14 mouse cellular contexts compared by ENCODE assay signal in the genomic region with DNA sequence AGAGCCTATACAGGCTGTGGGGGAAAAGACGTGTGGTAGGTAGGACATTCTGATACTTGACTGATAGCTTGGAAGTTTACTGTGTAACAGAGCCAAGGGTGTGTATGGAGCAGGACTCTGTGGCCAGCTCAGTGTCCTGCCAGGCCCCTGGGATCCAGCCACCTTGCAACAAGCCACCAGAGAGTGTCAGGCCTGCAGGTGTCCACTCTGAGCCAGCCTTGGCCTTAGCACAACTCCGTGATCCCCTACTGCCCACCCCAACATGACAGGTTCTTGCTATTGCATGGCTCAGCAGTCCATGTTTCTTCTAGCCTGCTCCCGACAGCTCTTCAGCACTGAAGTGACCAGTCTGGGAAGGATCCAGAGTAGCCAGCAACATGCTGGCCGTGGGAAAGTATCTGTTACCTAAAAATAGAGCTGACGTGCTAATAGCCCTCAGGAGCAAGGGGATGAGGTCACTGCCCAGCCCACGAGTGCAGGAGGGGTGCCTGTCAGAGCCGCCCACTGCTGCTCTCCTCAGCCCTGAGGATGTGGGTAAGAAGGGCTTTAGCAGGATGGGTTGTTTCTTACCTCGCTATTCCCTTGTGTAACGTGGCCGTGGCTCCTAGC. TPM values are rescaled to one million over a fixed set of nuclear protein-coding genes. Genes with fewer than 3 reads are reported as not detected.
DNase-seq lines count a peak whose midpoint lies in the region; ATAC-seq and TF ChIP-seq lines count a peak whose summit lies in the region.
"Had no signal": no experiment of that assay in that cellular context is flagged by ENCODE, and none has a peak within 500 bp of the region (broad histone marks: within the 10 kb centered on the region; RNA-seq: fewer than 3 reads in every experiment).

No protein-coding gene starts in this region.

- no peak for TF ChIP-seq POLR2A in embryonic fibroblast, embryonic 13.5 days (IDR thresholded peaks at IDR 0.05; ENCODE audit: low read depth, low read length)

- H3K4me1 ChIP-seq in embryonic fibroblast, embryonic 13.5 days (ENCODE audit: control insufficient read depth, insufficient read depth, low read length): peaks cover 5% of the 10 kb centered on the region; the same call in 1 of the 2 replicates
- H3K4me1 ChIP-seq in heart, embryonic 13.5 days: peaks cover 24% of the 10 kb centered on the region
- no peaks in the 10 kb centered on the region for H3K4me1 ChIP-seq in hindbrain, embryonic 14.5 days (replicated peaks; ENCODE audit: control insufficient read depth, insufficient read depth, low read length)

- no peak overlapping the region for H3K4me2 ChIP-seq in heart, embryonic 13.5 days
- no peak overlapping the region for H3K4me2 ChIP-seq in hindbrain, embryonic 14.5 days (replicated peaks)

- no peak overlapping the region for H3K4me3 ChIP-seq in embryonic fibroblast, embryonic 13.5 days (ENCODE audit: insufficient read depth, low read length)
- H3K4me3 ChIP-seq in heart, embryonic 13.5 days: no peak overlapping the region
- no peak overlapping the region for H3K4me3 ChIP-seq in hindbrain, embryonic 14.5 days (replicated peaks; ENCODE audit: low read length)

- peak; percentile 76 for DNase-seq in gastrocnemius, adult 18-20 months (ENCODE audit: low spot score)
- DNase-seq in gastrocnemius, postnatal 10 days: no peak
- peak; percentile 53 for DNase-seq in lung, postnatal 36 days
- DNase-seq in hindbrain, embryonic 14.5 days (ENCODE audit: low spot score): no peak
- DNase-seq in layer of hippocampus, adult 11-12 months (ENCODE audit: low spot score): no peak
- no peak for DNase-seq in spleen, postnatal 14 days (ENCODE audit: low spot score in 2 of 2)
- DNase-seq: kidney, adult 2 months had no signal

- H3K27me3 ChIP-seq in heart, embryonic 13.5 days (replicated peaks): peaks cover 9% of the 10 kb centered on the region; the same call in 1 of the 2 replicates
- no peaks in the 10 kb centered on the region for H3K27me3 ChIP-seq in hindbrain, embryonic 14.5 days (ENCODE audit: control insufficient read depth, insufficient read depth, low read length)

- peak; percentile 47; the same call in 1 of the 2 replicates for ATAC-seq in heart, embryonic 13.5 days (ENCODE audit: extremely low read depth, insufficient number of reproducible peaks, low FRiP score, low TSS enrichment)
- no peak for ATAC-seq in hindbrain, embryonic 14.5 days (ENCODE audit: low FRiP score)

- WGBS in heart, embryonic 13.5 days: 27% methylated on average over 10 of the region's 10 CpGs
- WGBS in hindbrain, embryonic 14.5 days: 76% methylated on average over 10 of the region's 10 CpGs

- H3K9ac ChIP-seq in heart, embryonic 13.5 days: peak overlapping the region; percentile 58
- no peak overlapping the region for H3K9ac ChIP-seq in hindbrain, embryonic 14.5 days

- 0 out of 2 replicates have a peak overlapping the region, but pooled peaks have one; percentile 30 for H3K27ac ChIP-seq in embryonic fibroblast, embryonic 13.5 days (ENCODE audit: insufficient read depth, low read length)
- peak overlapping the region; percentile 86 for H3K27ac ChIP-seq in heart, embryonic 13.5 days (replicated peaks)
- no peak overlapping the region for H3K27ac ChIP-seq in hindbrain, embryonic 14.5 days

- H3K36me3 ChIP-seq in heart, embryonic 13.5 days: peaks cover 9% of the 10 kb centered on the region
- H3K36me3 ChIP-seq in hindbrain, embryonic 14.5 days (replicated peaks; ENCODE audit: control insufficient read depth, insufficient read depth): no peaks in the 10 kb centered on the region

- no peaks in the 10 kb centered on the region for H3K9me3 ChIP-seq in heart, embryonic 13.5 days
- no peaks in the 10 kb centered on the region for H3K9me3 ChIP-seq in hindbrain, embryonic 14.5 days (ENCODE audit: control insufficient read depth, low read length)

- no peak for TF ChIP-seq CTCF in embryonic fibroblast, embryonic 13.5 days (IDR thresholded peaks at IDR 0.05; ENCODE audit: borderline replicate concordance, insufficient read depth, low read length)

RNA-seq across cellular contexts. Expression of gene Orm1, which starts 34.0 kb away (rescaled TPM):
- total RNA-seq in gastrocnemius, adult 18-20 months (2021): 1 to 10 TPM in 1 of 2 experiments, under 1 TPM in 1; 0.62 to 5.0 TPM
- 1 to 10 TPM in 1 of 2 experiments, not detected in 1; 1.8 TPM for total RNA-seq in gastrocnemius, postnatal 10 days (2021)
- not detected in 2 replicates for polyA plus RNA-seq in embryonic fibroblast, embryonic 13.5 days (2011; ENCODE audit: insufficient read length, low read depth, missing spikeins)
- polyA plus RNA-seq in heart, embryonic 13.5 days (2015; fragmentation: Nextera tagmentation; extraction: Ambion mirVana): not detected in 2 replicates
- polyA plus RNA-seq in hindbrain, embryonic 14.5 days (2014; fragmentation: Nextera tagmentation; extraction: Ambion mirVana): not detected in 2 replicates
- total RNA-seq: layer of hippocampus, adult 8-10 months had no signal
- polyA plus RNA-seq: forebrain, embryonic 11.5 days; neural tube, embryonic 11.5 days had no signal

RNA-seq across cellular contexts. Expression of gene Orm3, which starts 45.6 kb away (rescaled TPM):
- total RNA-seq in gastrocnemius, adult 18-20 months (2021): not detected
- not detected for total RNA-seq in gastrocnemius, postnatal 10 days (2021)
- not detected in 2 replicates for polyA plus RNA-seq in embryonic fibroblast, embryonic 13.5 days (2011; ENCODE audit: insufficient read length, low read depth, missing spikeins)
- not detected in 2 replicates for polyA plus RNA-seq in heart, embryonic 13.5 days (2015; fragmentation: Nextera tagmentation; extraction: Ambion mirVana)
- polyA plus RNA-seq in hindbrain, embryonic 14.5 days (2014; fragmentation: Nextera tagmentation; extraction: Ambion mirVana): not detected in 2 replicates
- total RNA-seq: granulocyte monocyte progenitor cell, adult 5-6 weeks; layer of hippocampus, adult 8-10 months had no signal
- polyA plus RNA-seq: forebrain, embryonic 11.5 days; limb, embryonic 14.5 days; neural tube, embryonic 11.5 days had no signal

RNA-seq across cellular contexts. Expression of gene Orm2, which starts 51.9 kb away (rescaled TPM):
- total RNA-seq in gastrocnemius, adult 18-20 months (2021): under 1 TPM in 1 of 2 experiments, not detected in 1; 0.47 TPM
- total RNA-seq in gastrocnemius, postnatal 10 days (2021): under 1 TPM in 1 of 2 experiments, not detected in 1; 0.47 TPM
- polyA plus RNA-seq in embryonic fibroblast, embryonic 13.5 days (2011; ENCODE audit: insufficient read length, low read depth, missing spikeins): not detected in 2 replicates
- not detected in 2 replicates for polyA plus RNA-seq in heart, embryonic 13.5 days (2015; fragmentation: Nextera tagmentation; extraction: Ambion mirVana)
- not detected in 2 replicates for polyA plus RNA-seq in hindbrain, embryonic 14.5 days (2014; fragmentation: Nextera tagmentation; extraction: Ambion mirVana)
- total RNA-seq: granulocyte monocyte progenitor cell, adult 5-6 weeks; layer of hippocampus, adult 8-10 months had no signal
- polyA plus RNA-seq: forebrain, embryonic 11.5 days; kidney, adult 2 months; limb, embryonic 14.5 days; neural tube, embryonic 11.5 days had no signal

Comparison
In these comparisons a context has a peak if more than half of its experiments do, and no peak if none do; other contexts are left out.
1. DNase-seq: peak in gastrocnemius, adult 18-20 months (single experiment) and lung, postnatal 36 days (single experiment); none in gastrocnemius, postnatal 10 days (single experiment), hindbrain, embryonic 14.5 days (single experiment), layer of hippocampus, adult 11-12 months (single experiment) and spleen, postnatal 14 days (0 of 2).